ENCODE assay signal across 19 mouse cellular contexts in the genomic region with DNA sequence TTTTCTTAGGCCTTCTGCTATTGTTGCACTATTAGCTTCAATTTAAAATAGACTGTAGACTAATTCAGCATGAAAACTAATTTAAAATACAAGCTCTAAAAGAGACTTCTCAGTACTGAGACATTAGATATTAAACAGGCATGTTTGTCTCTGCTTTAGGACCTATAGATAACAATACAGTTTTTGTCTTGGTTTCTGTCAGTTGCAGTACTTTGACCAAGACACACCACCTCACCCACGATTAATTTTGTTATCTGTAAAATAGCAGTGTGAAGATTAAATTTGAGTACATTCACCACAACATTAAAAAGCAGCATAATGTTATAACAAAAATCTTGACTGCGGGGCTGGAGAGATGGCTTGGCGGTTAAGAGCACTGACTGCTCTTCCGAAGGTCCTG.
"Had no signal": no experiment of that assay in that cellular context is flagged by ENCODE, and none has a peak within 500 bp of the region (broad histone marks: within the 10 kb centered on the region; RNA-seq: fewer than 3 reads in every experiment).

No protein-coding gene starts in this region.

- DNase-seq: lung, adult 2 months; lung, postnatal 14 days; lung, postnatal 36 days; retina, postnatal 1 day; right cerebral cortex, adult 18-20 months; right cerebral cortex, postnatal 25 days; right cerebral cortex, postnatal 4 days; spleen, adult 18-20 months; thymus, adult 18-20 months; thymus, postnatal 14 days; thymus, postnatal 36 days had no signal

- H3K27me3 ChIP-seq: lung, embryonic 15.5 days; midbrain, embryonic 13.5 days; midbrain, embryonic 15.5 days; neural tube, embryonic 13.5 days; neural tube, embryonic 15.5 days had no signal

- H3K4me1 ChIP-seq: midbrain, embryonic 13.5 days; midbrain, embryonic 15.5 days; neural tube, embryonic 13.5 days; neural tube, embryonic 15.5 days had no signal

- H3K9me3 ChIP-seq: lung, embryonic 15.5 days; midbrain, embryonic 13.5 days; midbrain, embryonic 15.5 days; neural tube, embryonic 13.5 days; neural tube, embryonic 15.5 days had no signal

- H3K4me3 ChIP-seq: lung, embryonic 15.5 days; midbrain, embryonic 13.5 days; midbrain, embryonic 15.5 days; neural tube, embryonic 13.5 days; neural tube, embryonic 15.5 days had no signal

- H3K4me2 ChIP-seq: lung, embryonic 15.5 days; midbrain, embryonic 11.5 days; midbrain, embryonic 13.5 days; midbrain, embryonic 15.5 days; neural tube, embryonic 13.5 days; neural tube, embryonic 15.5 days had no signal

- ATAC-seq: lung, postnatal 0 days; midbrain, embryonic 13.5 days; midbrain, embryonic 15.5 days had no signal

- H3K9ac ChIP-seq: lung, embryonic 15.5 days; midbrain, embryonic 13.5 days; midbrain, embryonic 15.5 days; neural tube, embryonic 13.5 days; neural tube, embryonic 15.5 days had no signal

- H3K27ac ChIP-seq: lung, embryonic 15.5 days; macrophage; midbrain, embryonic 13.5 days; midbrain, embryonic 15.5 days; neural tube, embryonic 13.5 days; neural tube, embryonic 15.5 days had no signal
